Mouse (Mus musculus): ENCODE results near the gene Pde10a. TPM values are rescaled to one million over a fixed set of nuclear protein-coding genes. Genes with fewer than 3 reads are reported as not detected.

The Pde10a gene
- total and polyA plus RNA-seq, 2 experiments = 0.28 to 0.56 TPM

DNA sequence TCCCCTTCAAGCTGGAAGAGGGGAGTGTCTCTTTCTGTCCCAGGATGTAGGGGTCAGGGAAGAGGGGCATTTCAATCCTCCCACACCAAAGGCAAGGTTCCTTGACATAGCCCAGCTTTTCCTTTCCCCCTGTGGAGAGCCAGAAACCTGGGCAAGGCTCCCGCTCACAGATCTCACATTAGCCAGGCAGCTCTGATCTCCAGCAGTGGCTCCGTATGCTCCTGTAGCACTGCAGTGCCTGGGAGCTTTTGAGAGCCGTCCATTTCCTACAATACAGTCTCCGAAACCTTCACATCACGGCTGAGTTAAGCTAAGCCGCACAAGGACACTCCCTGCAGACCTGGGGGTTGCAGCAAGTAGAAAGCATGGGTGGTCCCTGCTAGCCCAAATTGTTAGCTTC lies 29.0 kb downstream of the Pde10a start:
- Histone ChIP-seq H3K27me3 (ENCODE audit: control insufficient read depth, insufficient read depth, low read length) (no peaks in the 10 kb centered on the region; the same call in 1 of the 2 replicates), H3K9ac (ENCODE audit: low read depth, low read length) (no peak overlapping the region), H3K79me2 (ENCODE audit: control insufficient read depth, insufficient read depth, low read length) (no peaks in the 10 kb centered on the region), H3K27ac (replicated peaks; ENCODE audit: insufficient read depth, low read depth, low read length) (no peak overlapping the region), H3K4me3 (ENCODE audit: insufficient read depth, low read depth, low read length) (no peak overlapping the region), H3K36me3 (ENCODE audit: control insufficient read depth, insufficient read depth, low read length) (no peaks in the 10 kb centered on the region), H3K4me1 (ENCODE audit: control insufficient read depth, insufficient read depth, low read length) (no peaks in the 10 kb centered on the region)
- TF ChIP-seq CTCF (IDR thresholded peaks at IDR 0.05; ENCODE audit: low read depth, low read length) = no peak
- no peak for TF ChIP-seq POLR2A (IDR thresholded peaks at IDR 0.05; ENCODE audit: extremely low read depth, insufficient read depth, low read length)
- DNase-seq (ENCODE audit: extremely low read depth, low read depth, low spot score) = no peak
- 80% methylated on average over 6 of the region's 6 CpGs for WGBS

DNA sequence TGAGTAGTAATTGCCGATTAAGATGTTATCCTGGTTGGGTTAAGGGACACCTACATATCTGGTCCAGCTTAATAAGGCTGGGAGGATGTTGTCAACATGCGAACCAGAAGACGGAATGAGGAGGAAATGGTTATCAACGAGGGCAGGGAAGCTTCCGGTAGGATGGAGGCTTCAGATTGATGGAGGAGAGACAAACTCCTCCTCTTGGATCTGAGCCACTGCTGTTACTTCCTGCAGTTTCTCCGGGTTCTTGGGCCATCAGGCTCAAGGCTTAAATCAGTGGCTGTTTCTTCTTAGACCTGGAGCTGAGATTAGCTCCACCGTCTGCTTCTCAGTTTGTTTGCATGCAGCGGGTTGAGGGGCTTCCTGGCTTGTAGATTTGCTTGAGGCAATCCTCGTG lies 30.6 kb downstream of the Pde10a start:
- TF ChIP-seq POLR2A (IDR thresholded peaks at IDR 0.05; ENCODE audit: extremely low read depth, insufficient read depth, low read length) (no peak), CTCF (IDR thresholded peaks at IDR 0.05; ENCODE audit: low read depth, low read length) (no peak)
- Histone ChIP-seq H3K27ac (replicated peaks; ENCODE audit: insufficient read depth, low read depth, low read length) (no peak overlapping the region), H3K36me3 (ENCODE audit: control insufficient read depth, insufficient read depth, low read length) (no peaks in the 10 kb centered on the region), H3K27me3 (ENCODE audit: control insufficient read depth, insufficient read depth, low read length) (no peaks in the 10 kb centered on the region; the same call in 1 of the 2 replicates), H3K79me2 (ENCODE audit: control insufficient read depth, insufficient read depth, low read length) (no peaks in the 10 kb centered on the region), H3K9ac (ENCODE audit: low read depth, low read length) (no peak overlapping the region), H3K4me3 (ENCODE audit: insufficient read depth, low read depth, low read length) (no peak overlapping the region), H3K4me1 (ENCODE audit: control insufficient read depth, insufficient read depth, low read length) (no peaks in the 10 kb centered on the region)
- DNase-seq (ENCODE audit: extremely low read depth, low read depth, low spot score) = no peak
- 70% methylated on average over 9 of the region's 9 CpGs for WGBS

- no peak for DNase-seq (ENCODE audit: extremely low read depth, low read depth, low spot score)
- TF ChIP-seq CTCF (IDR thresholded peaks at IDR 0.05; ENCODE audit: low read depth, low read length) = no peak
- TF ChIP-seq POLR2A (IDR thresholded peaks at IDR 0.05; ENCODE audit: extremely low read depth, insufficient read depth, low read length) = no peak
- H3K27me3 ChIP-seq (ENCODE audit: control insufficient read depth, insufficient read depth, low read length) = no peaks in the 10 kb centered on the region; the same call in 1 of the 2 replicates
- H3K36me3 ChIP-seq (ENCODE audit: control insufficient read depth, insufficient read depth, low read length) = no peaks in the 10 kb centered on the region
- H3K4me3 ChIP-seq (ENCODE audit: insufficient read depth, low read depth, low read length) = no peak overlapping the region
- WGBS = 83% methylated on average over 6 of the region's 6 CpGs
- no peak overlapping the region for H3K27ac ChIP-seq (replicated peaks; ENCODE audit: insufficient read depth, low read depth, low read length)
- no peaks in the 10 kb centered on the region for H3K4me1 ChIP-seq (ENCODE audit: control insufficient read depth, insufficient read depth, low read length)
- no peak overlapping the region for H3K9ac ChIP-seq (ENCODE audit: low read depth, low read length)
- no peaks in the 10 kb centered on the region for H3K79me2 ChIP-seq (ENCODE audit: control insufficient read depth, insufficient read depth, low read length)
These were observed 31.1 kb downstream of the Pde10a start for GRCm38 (mm10) chr17:8556223-8556622.

GRCm38 (mm10) chr17:8557926-8558325 lies 32.8 kb downstream of the Pde10a start:
- Histone ChIP-seq H3K4me3 (ENCODE audit: insufficient read depth, low read depth, low read length) (no peak overlapping the region), H3K4me1 (ENCODE audit: control insufficient read depth, insufficient read depth, low read length) (no peaks in the 10 kb centered on the region), H3K36me3 (ENCODE audit: control insufficient read depth, insufficient read depth, low read length) (no peaks in the 10 kb centered on the region), H3K27me3 (ENCODE audit: control insufficient read depth, insufficient read depth, low read length) (no peaks in the 10 kb centered on the region; the same call in 1 of the 2 replicates), H3K9ac (ENCODE audit: low read depth, low read length) (no peak overlapping the region), H3K79me2 (ENCODE audit: control insufficient read depth, insufficient read depth, low read length) (no peaks in the 10 kb centered on the region), H3K27ac (replicated peaks; ENCODE audit: insufficient read depth, low read depth, low read length) (no peak overlapping the region)
- TF ChIP-seq CTCF (IDR thresholded peaks at IDR 0.05; ENCODE audit: low read depth, low read length) (no peak), POLR2A (IDR thresholded peaks at IDR 0.05; ENCODE audit: extremely low read depth, insufficient read depth, low read length) (no peak)
- no peak for DNase-seq (ENCODE audit: extremely low read depth, low read depth, low spot score)
- WGBS = 76% methylated on average over 8 of the region's 8 CpGs

DNA sequence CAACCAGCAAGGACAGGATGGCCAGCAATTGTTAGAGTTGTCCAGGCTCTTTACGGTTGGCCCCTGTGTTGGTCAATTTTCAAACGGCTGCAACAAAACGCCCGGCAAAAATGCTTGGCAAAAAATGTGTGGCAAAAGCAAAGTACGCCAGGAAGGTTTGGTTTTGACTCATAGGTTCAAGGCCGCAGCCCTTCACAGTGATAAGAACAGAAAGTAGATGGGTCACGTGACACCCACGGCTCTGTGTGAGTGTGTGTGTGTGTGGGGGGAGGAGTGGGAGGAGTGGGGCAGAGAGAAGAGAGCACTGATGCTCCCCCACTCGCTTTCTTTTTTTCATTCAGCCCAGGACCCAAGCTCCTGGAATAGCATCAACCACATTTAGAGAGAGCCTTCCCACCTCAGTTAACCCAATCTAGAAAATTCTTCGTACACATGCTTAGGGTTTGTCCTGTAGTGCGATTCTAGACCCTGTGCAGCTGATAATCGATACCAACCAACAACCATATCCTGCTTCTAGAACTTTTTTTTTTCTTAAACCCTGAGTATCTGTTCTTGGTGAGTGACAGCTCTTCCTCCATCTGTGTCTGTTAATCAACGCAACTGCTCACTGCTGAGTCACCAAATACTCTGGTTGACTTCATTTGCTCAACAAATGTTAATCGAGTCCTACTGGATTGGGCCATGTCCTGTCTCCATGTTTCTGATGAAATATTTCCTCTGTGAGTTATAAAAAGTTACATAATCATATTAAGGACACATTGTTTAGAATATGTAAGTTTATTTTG lies 37.1 kb downstream of the Pde10a start:
- H3K4me1 ChIP-seq (ENCODE audit: control insufficient read depth, insufficient read depth, low read length) = no peaks in the 10 kb centered on the region
- no peak for TF ChIP-seq POLR2A (IDR thresholded peaks at IDR 0.05; ENCODE audit: extremely low read depth, insufficient read depth, low read length)
- no peak for TF ChIP-seq CTCF (IDR thresholded peaks at IDR 0.05; ENCODE audit: low read depth, low read length)
- peak; percentile 9 for DNase-seq (ENCODE audit: extremely low read depth, low read depth, low spot score)
- no peak overlapping the region for H3K9ac ChIP-seq (ENCODE audit: low read depth, low read length)
- no peaks in the 10 kb centered on the region for H3K36me3 ChIP-seq (ENCODE audit: control insufficient read depth, insufficient read depth, low read length)
- no peak overlapping the region for H3K4me3 ChIP-seq (ENCODE audit: insufficient read depth, low read depth, low read length)
- H3K27me3 ChIP-seq (ENCODE audit: control insufficient read depth, insufficient read depth, low read length) = no peaks in the 10 kb centered on the region
- H3K27ac ChIP-seq (replicated peaks; ENCODE audit: insufficient read depth, low read depth, low read length) = no peak overlapping the region
- H3K79me2 ChIP-seq (ENCODE audit: control insufficient read depth, insufficient read depth, low read length) = no peaks in the 10 kb centered on the region
- 55% methylated on average over 14 of the region's 14 CpGs for WGBS

- Histone ChIP-seq H3K4me3 (ENCODE audit: insufficient read depth, low read depth, low read length) (no peak overlapping the region), H3K79me2 (ENCODE audit: control insufficient read depth, insufficient read depth, low read length) (no peaks in the 10 kb centered on the region), H3K9ac (ENCODE audit: low read depth, low read length) (no peak overlapping the region), H3K4me1 (ENCODE audit: control insufficient read depth, insufficient read depth, low read length) (no peaks in the 10 kb centered on the region), H3K27me3 (ENCODE audit: control insufficient read depth, insufficient read depth, low read length) (no peaks in the 10 kb centered on the region), H3K27ac (replicated peaks; ENCODE audit: insufficient read depth, low read depth, low read length) (no peak overlapping the region), H3K36me3 (ENCODE audit: control insufficient read depth, insufficient read depth, low read length) (no peaks in the 10 kb centered on the region)
- no peak for TF ChIP-seq CTCF (IDR thresholded peaks at IDR 0.05; ENCODE audit: low read depth, low read length)
- TF ChIP-seq POLR2A (IDR thresholded peaks at IDR 0.05; ENCODE audit: extremely low read depth, insufficient read depth, low read length) = no peak
- WGBS = 63% methylated on average over 1 of the region's 1 CpGs
- DNase-seq (ENCODE audit: extremely low read depth, low read depth, low spot score) = no peak
These were observed 37.7 kb downstream of the Pde10a start for GRCm38 (mm10) chr17:8562886-8563280.
